Mouse (Mus musculus) limb, embryonic 11.5 days (tissue): ENCODE measurements at regions not wholly inside any gene's neighbourhood (a gene's known extent, or its start where the extent isn't known, plus 50 kb on each side); places are given as distances from the start of the nearest gene placed in this dataset.

Source experiments
- ATAC-seq: fragments of 200-750 bp; cut with Nextera tagmentation; 2 replicates; pipeline ENCODE4 v1.8.0; 2017; ENCODE audit warnings: low read depth; ENCODE audit not compliant: insufficient number of reproducible peaks, low FRiP score, low TSS enrichment
- DNase-seq: peaks from one replicate; pipeline ENCODE4 v3.0.0-alpha.2; 2015; ENCODE audit warnings: low spot score
- H3K27ac ChIP-seq: fragments of 300-500 bp; sonication (generic); replicated peaks from 2 replicates; pipeline ENCODE4 v1.5.1; 2014; ENCODE audit warnings: low read depth, mild to moderate bottlenecking, low read length
- H3K27me3 ChIP-seq: fragments of 300-500 bp; sonication (generic); 2 replicates; pipeline ENCODE4 v1.6.1; 2014; ENCODE audit warnings: mild to moderate bottlenecking, low read length, mixed read lengths; ENCODE audit not compliant: control insufficient read depth, insufficient read depth
- H3K36me3 ChIP-seq: fragments of 300-500 bp; sonication (generic); 2 replicates; pipeline ENCODE4 v1.6.1; 2014; ENCODE audit warnings: mild to moderate bottlenecking, low read length, moderate library complexity, mixed read lengths; ENCODE audit not compliant: control insufficient read depth, insufficient read depth
- H3K4me1 ChIP-seq: fragments of 300-500 bp; sonication (generic); 2 replicates; pipeline ENCODE4 v1.6.1; 2014; ENCODE audit warnings: low read length, mixed read lengths; ENCODE audit not compliant: control insufficient read depth, insufficient read depth
- H3K4me2 ChIP-seq: fragments of 300-500 bp; sonication (generic); 2 replicates; pipeline ENCODE4 v1.6.1; 2014; ENCODE audit warnings: low read depth, mild to moderate bottlenecking, moderate library complexity; ENCODE audit not compliant: severe bottlenecking
- H3K4me3 ChIP-seq: fragments of 300-500 bp; sonication (generic); 2 replicates; pipeline ENCODE4 v1.5.1; 2014; ENCODE audit warnings: low read depth, low read length
- H3K9ac ChIP-seq: fragments of 300-500 bp; sonication (generic); 2 replicates; pipeline ENCODE4 v1.6.1; 2014; ENCODE audit warnings: mild to moderate bottlenecking, low read length
- H3K9me3 ChIP-seq: fragments of 300-500 bp; sonication (generic); 2 replicates; pipeline ENCODE4 v1.6.1; 2016; ENCODE audit warnings: low read length; ENCODE audit not compliant: control insufficient read depth
- WGBS: fragments of 180-500 bp; shearing (Covaris S2); extraction: QIAGEN DNeasy Blood & Tissue Kit; methylation state at CpG from one replicate; pipeline ENCODE4 v1.1.7; 2014; 5-methylcytosine and 5-hydroxymethylcytosine counted together

DNA sequence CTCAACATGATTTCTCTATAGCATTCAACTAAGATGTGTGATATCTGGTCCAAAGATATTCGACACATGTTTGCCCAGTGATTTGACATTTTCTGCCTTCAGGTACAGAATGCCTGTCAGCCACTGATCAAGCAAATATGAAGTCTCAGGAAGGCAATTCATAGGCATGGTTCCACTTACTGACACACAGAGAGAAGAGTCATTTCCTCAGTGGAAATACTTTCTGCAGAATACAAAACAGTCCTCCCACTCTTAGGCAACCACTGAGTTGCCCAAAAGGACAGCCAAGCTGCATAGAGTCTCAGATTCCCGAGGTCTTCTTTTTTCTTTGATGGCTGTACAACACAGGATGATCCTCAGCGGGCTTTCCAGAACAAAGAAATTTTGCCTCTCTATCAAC, 110.9 kb downstream of the Ndufa4 start:
- ATAC-seq: no peak
- H3K4me1 ChIP-seq: no peaks in the 10 kb centered on the region
- H3K27ac ChIP-seq: no peak overlapping the region
- 87% methylated on average over 3 of the region's 3 CpGs for WGBS
- no peaks in the 10 kb centered on the region for H3K9me3 ChIP-seq
- no peaks in the 10 kb centered on the region for H3K36me3 ChIP-seq
- DNase-seq: no peak
- H3K4me2 ChIP-seq: no peak overlapping the region
- no peak overlapping the region for H3K9ac ChIP-seq
- H3K4me3 ChIP-seq: no peak overlapping the region
- H3K27me3 ChIP-seq: no peaks in the 10 kb centered on the region

GRCm38 (mm10) chr6:11793366-11793765, 113.9 kb downstream of the Ndufa4 start:
- Histone ChIP-seq H3K9me3 (no peaks in the 10 kb centered on the region), H3K4me1 (no peaks in the 10 kb centered on the region), H3K27ac (no peak overlapping the region), H3K36me3 (no peaks in the 10 kb centered on the region), H3K27me3 (no peaks in the 10 kb centered on the region), H3K9ac (no peak overlapping the region), H3K4me3 (no peak overlapping the region), H3K4me2 (no peak overlapping the region)
- ATAC-seq (no peak), DNase-seq (peak; percentile 48)
- 39% methylated on average over 8 of the region's 8 CpGs for WGBS

- 89% methylated on average over 3 of the region's 3 CpGs for WGBS
- ATAC-seq: no peak
Observed at GRCm38 (mm10) chr6:11792186-11792585, 115.1 kb downstream of the Ndufa4 start.

GRCm38 (mm10) chr6:11791056-11791455, 116.2 kb downstream of the Ndufa4 start:
- Histone ChIP-seq H3K9ac (no peak overlapping the region), H3K4me1 (no peaks in the 10 kb centered on the region), H3K27ac (no peak overlapping the region), H3K9me3 (no peaks in the 10 kb centered on the region), H3K36me3 (no peaks in the 10 kb centered on the region), H3K4me3 (no peak overlapping the region), H3K4me2 (no peak overlapping the region), H3K27me3 (no peaks in the 10 kb centered on the region)
- 77% methylated on average over 3 of the region's 3 CpGs for WGBS
- DNase-seq (no peak), ATAC-seq (no peak)

More at GRCm38 (mm10) chr6:11792186-11792585, 115.1 kb downstream of the Ndufa4 start:
- Histone ChIP-seq H3K36me3 (no peaks in the 10 kb centered on the region), H3K4me2 (no peak overlapping the region), H3K4me1 (no peaks in the 10 kb centered on the region), H3K27ac (no peak overlapping the region), H3K9ac (no peak overlapping the region), H3K4me3 (no peak overlapping the region), H3K27me3 (no peaks in the 10 kb centered on the region), H3K9me3 (no peaks in the 10 kb centered on the region)
- DNase-seq: no peak

DNA sequence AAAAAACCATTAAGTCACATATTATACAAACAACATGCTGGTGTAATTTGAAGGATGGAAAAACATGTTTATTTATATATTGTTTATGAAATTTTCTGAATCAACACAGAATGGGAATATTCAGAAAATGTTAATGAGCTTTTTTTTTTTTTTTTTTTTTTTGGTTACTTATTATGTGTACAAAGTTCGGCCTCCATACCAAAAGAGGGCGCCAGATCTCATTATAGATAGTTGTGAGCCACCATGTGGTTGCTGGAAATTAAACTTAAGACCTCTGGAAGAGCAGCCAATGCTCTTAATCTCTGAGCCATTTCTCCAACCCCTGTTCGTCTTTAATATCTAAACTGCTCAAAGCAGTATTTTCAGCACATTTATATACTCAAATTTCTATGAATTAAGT, 133.3 kb downstream of the Ndufa4 start:
- Histone ChIP-seq H3K4me2 (no peak overlapping the region), H3K36me3 (no peaks in the 10 kb centered on the region), H3K9ac (no peak overlapping the region), H3K9me3 (no peaks in the 10 kb centered on the region), H3K27me3 (no peaks in the 10 kb centered on the region), H3K4me3 (no peak overlapping the region), H3K27ac (no peak overlapping the region), H3K4me1 (no peaks in the 10 kb centered on the region)
- 86% methylated on average over 3 of the region's 3 CpGs for WGBS
- DNase-seq: no peak
- ATAC-seq: no peak

GRCm38 (mm10) chr6:11762912-11763311, 144.4 kb downstream of the Ndufa4 start:
- Histone ChIP-seq H3K4me3 (no peak overlapping the region), H3K9me3 (no peaks in the 10 kb centered on the region), H3K27ac (no peak overlapping the region), H3K36me3 (no peaks in the 10 kb centered on the region), H3K4me1 (no peaks in the 10 kb centered on the region), H3K4me2 (no peak overlapping the region), H3K27me3 (no peaks in the 10 kb centered on the region), H3K9ac (no peak overlapping the region)
- DNase-seq (no peak), ATAC-seq (no peak)

DNA sequence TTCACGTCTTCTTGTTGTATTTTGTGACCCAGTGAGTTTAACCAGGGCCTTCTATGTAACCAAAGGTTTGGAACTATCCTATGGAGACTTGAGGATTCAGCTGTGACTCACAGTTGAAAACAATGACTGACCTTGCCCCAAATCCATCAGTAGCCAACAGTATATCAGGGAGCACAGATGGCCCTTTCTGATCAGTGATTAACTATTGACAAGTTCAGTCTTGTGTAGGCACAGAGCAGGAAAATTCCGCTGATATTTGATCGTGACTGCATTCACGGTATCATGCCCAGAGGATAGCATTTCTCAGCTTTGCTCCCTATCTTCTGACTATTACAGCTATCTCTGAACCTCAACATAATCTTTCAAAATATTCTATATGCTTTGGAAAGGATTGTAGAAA, 169.6 kb downstream of the Ndufa4 start:
- DNase-seq (no peak), ATAC-seq (no peak)
- H3K27me3 ChIP-seq: no peaks in the 10 kb centered on the region
- 89% methylated on average over 4 of the region's 4 CpGs for WGBS
- no peaks in the 10 kb centered on the region for H3K4me1 ChIP-seq
- H3K9me3 ChIP-seq: no peaks in the 10 kb centered on the region
- H3K4me2 ChIP-seq: no peak overlapping the region
- no peak overlapping the region for H3K4me3 ChIP-seq
- no peak overlapping the region for H3K27ac ChIP-seq
- H3K36me3 ChIP-seq: no peaks in the 10 kb centered on the region
- H3K9ac ChIP-seq: no peak overlapping the region

- Histone ChIP-seq H3K4me1 (no peaks in the 10 kb centered on the region), H3K36me3 (no peaks in the 10 kb centered on the region), H3K4me2 (no peak overlapping the region), H3K9ac (no peak overlapping the region), H3K4me3 (no peak overlapping the region), H3K9me3 (no peaks in the 10 kb centered on the region), H3K27me3 (no peaks in the 10 kb centered on the region), H3K27ac (no peak overlapping the region)
- ATAC-seq (no peak), DNase-seq (no peak)
Observed at GRCm38 (mm10) chr6:11731126-11731525, 176.2 kb downstream of the Ndufa4 start.

- Histone ChIP-seq H3K4me1 (no peaks in the 10 kb centered on the region), H3K4me3 (no peak overlapping the region), H3K4me2 (no peak overlapping the region), H3K36me3 (no peaks in the 10 kb centered on the region), H3K27ac (no peak overlapping the region), H3K9ac (no peak overlapping the region), H3K27me3 (no peaks in the 10 kb centered on the region), H3K9me3 (no peaks in the 10 kb centered on the region)
- ATAC-seq (no peak), DNase-seq (no peak)
- WGBS: 69% methylated on average over 2 of the region's 2 CpGs
Observed at GRCm38 (mm10) chr6:11730667-11731066, 176.6 kb downstream of the Ndufa4 start.
